Mouse (Mus musculus) CH12.LX (cell line): ENCODE results near the gene Pla2r1.

ENCODE experiments used
- CHD1 ChIP-seq: IDR thresholded peaks from 2 replicates; pipeline ENCODE4 v1.6.1; 2012; ENCODE audit warnings: low read depth, low read length, improper control_type of control experiment, inconsistent platforms
- CTCF ChIP-seq, 2 experiments: IDR thresholded peaks in 1 of 2; conservative IDR thresholded peaks in 1 of 2; 2 replicates each; pipeline ENCODE4 v1.5.1; 2011 to 2012; ENCODE audit warnings: low read depth in 2 of 2, low read length in 2 of 2, improper control_type of control experiment in 1 of 2, inconsistent platforms in 1 of 2, mild to moderate bottlenecking in 1 of 2, moderate library complexity in 1 of 2
- EP300 ChIP-seq: IDR thresholded peaks from 2 replicates; pipeline ENCODE4 v1.6.1; 2011; ENCODE audit warnings: low read length, improper control_type of control experiment
- GABPA ChIP-seq: IDR thresholded peaks from 2 replicates; pipeline ENCODE4 v1.6.1; 2012; ENCODE audit warnings: low read depth, low read length, improper control_type of control experiment, inconsistent platforms; ENCODE audit not compliant: insufficient replicate concordance
- HCFC1 ChIP-seq: IDR thresholded peaks from 2 replicates; pipeline ENCODE4 v1.6.1; 2012; ENCODE audit warnings: low read depth, mild to moderate bottlenecking, inconsistent platforms, low read length, improper control_type of control experiment
- JUND ChIP-seq: conservative IDR thresholded peaks from 2 replicates; pipeline ENCODE4 v1.6.1; 2011; ENCODE audit warnings: low read depth, low read length, improper control_type of control experiment
- KAT2A ChIP-seq: IDR thresholded peaks from 2 replicates; pipeline ENCODE4 v1.6.1; 2012; ENCODE audit warnings: low read length, improper control_type of control experiment, inconsistent platforms; ENCODE audit not compliant: insufficient replicate concordance
- MAX ChIP-seq: IDR thresholded peaks from 2 replicates; pipeline ENCODE4 v1.6.1; 2011; ENCODE audit warnings: low read length, improper control_type of control experiment
- MEF2A ChIP-seq: IDR thresholded peaks from 2 replicates; pipeline ENCODE4 v1.6.1; 2014; ENCODE audit warnings: low read depth, mild to moderate bottlenecking, inconsistent platforms, low read length, improper control_type of control experiment, borderline replicate concordance
- POLR2A ChIP-seq: IDR thresholded peaks from 2 replicates; pipeline ENCODE4 v1.6.1; 2011; ENCODE audit warnings: low read depth, mild to moderate bottlenecking, improper control_type of control experiment, low read length
- RAD21 ChIP-seq: IDR thresholded peaks from 2 replicates; pipeline ENCODE4 v1.6.1; 2011; ENCODE audit warnings: low read depth, mild to moderate bottlenecking, low read length, improper control_type of control experiment, moderate library complexity
- TCF12 ChIP-seq: IDR thresholded peaks from 2 replicates; pipeline ENCODE4 v1.6.1; 2014; ENCODE audit warnings: low read depth, mild to moderate bottlenecking, inconsistent platforms, low read length, improper control_type of control experiment
- ZKSCAN1 ChIP-seq: IDR thresholded peaks from 2 replicates; pipeline ENCODE4 v1.6.1; 2012; ENCODE audit warnings: low read depth, inconsistent platforms, low read length, improper control_type of control experiment, borderline replicate concordance

DNA sequence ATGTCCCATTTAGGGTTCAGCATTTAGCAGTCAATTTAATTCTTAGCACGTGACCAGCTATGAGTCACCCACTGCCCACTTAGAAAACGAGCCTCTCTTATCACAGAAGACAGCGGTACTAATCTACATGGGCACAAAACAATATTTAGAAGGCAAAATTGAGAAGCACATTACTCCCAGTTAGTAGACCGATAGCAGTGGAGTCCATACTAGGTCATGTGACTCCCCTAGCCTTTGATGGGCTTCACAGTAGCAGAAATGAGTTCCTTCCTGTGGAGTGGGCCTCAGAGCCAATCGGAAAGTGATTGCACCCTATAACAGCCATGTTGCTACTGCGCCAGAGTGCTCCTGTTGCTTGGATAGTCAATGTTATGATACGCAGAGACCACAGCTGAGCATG is 148.3 kb downstream of the Pla2r1 start:
- no peak for TF ChIP-seq ZKSCAN1
- TF ChIP-seq EP300 = no peak
- TF ChIP-seq POLR2A = no peak
- no peak for TF ChIP-seq JUND
- TF ChIP-seq KAT2A = no peak
- TF ChIP-seq CTCF (conservative IDR thresholded peaks at IDR 0.05 in 1 of 2, IDR thresholded peaks at IDR 0.05 in 1 of 2; ENCODE audit: low read depth in 2 of 2, low read length in 2 of 2) = no peak
- TF ChIP-seq CHD1 = no peak
- TF ChIP-seq MAX = no peak
- no peak for TF ChIP-seq GABPA
- TF ChIP-seq HCFC1 = no peak
- TF ChIP-seq TCF12 = no peak
- TF ChIP-seq RAD21 = no peak
- no peak for TF ChIP-seq MEF2A
